Mouse (Mus musculus) cerebellum, adult 9-10 months (tissue): ENCODE data around the gene Tmem267.
A peak's percentile ranks its signal among the peaks of the same experiment; 100 is the strongest.
"Not testable (repeated sequence)": the region's sequence is repeated elsewhere in the genome, so short reads cannot be mapped to it uniquely, and the experiment has no call there.

Experiments used
- DNase-seq: peaks from one replicate; pipeline ENCODE4 v3.0.0; 2022

Gene Tmem267

GRCm38 (mm10) chr13:119487880-119488580 is at the start of gene Tmem267, which contains the start of gene 3110070M22Rik:
Gene Tmem267 (plus strand): TSS chr13:119488039.
Gene 3110070M22Rik (minus strand): TSS chr13:119488383.
- DNase-seq = peak; percentile 82

GRCm38 (mm10) chr13:119442244-119442643 is 45.6 kb upstream of the Tmem267 start:
- no peak for DNase-seq

DNA sequence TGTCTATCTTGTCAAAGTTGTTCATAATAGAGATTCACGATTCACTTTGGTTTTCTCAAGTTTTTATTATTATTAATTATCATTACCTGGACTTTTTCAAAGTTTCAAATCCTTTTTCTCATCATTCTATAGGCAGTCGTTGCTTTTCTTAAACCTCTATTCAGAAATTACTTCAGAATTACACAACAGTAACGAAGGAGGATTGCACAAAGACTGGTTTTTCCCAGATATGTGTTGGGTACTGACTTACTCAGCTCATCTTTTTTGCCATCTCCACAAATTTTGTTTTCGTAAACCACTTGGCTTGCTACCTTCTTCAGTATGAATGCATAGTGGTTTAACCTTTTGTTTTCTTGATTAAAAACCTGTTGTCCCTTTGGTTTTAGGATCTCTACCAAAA is 34.3 kb upstream of the Tmem267 start:
- DNase-seq = no peak

GRCm38 (mm10) chr13:119455082-119455481 is 32.8 kb upstream of the Tmem267 start:
- DNase-seq = no peak

- DNase-seq = no peak
Measured at GRCm38 (mm10) chr13:119456342-119456741, 31.5 kb upstream of the Tmem267 start.

DNA sequence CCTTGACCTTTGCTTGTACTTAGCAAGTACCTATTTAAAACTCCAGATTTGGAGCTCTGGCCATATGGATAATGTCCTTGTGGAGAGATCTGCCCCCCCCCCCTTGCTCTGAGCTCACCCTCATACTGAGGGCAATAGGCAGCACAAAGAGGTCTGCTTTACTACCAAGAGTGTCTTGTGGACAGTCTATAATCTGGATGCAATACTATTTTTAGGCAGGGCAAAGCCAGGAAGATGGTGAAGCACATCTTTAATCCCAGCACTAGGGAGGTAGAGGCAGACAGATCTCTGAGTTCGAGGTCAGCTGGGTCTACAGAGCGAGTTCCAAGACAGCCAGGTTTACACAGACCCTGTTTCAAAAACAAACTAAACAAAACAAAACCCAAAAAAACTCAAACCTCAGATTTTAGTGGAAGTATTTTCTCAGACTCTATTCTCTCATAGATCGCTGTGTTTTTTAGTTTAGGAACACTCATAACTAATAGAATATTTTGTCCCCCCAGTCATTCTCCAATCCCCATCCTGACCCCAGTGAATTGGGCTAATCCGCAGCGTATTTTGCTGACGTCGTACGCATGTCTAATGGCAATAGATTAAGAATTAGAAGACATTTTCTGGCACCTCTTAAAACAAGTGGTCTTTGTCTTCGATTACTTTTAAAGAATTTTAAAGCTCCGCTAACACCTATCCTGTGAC is 25.8 kb upstream of the Tmem267 start:
- DNase-seq = peak; percentile 36

GRCm38 (mm10) chr13:119462596-119463560 is 25.0 kb upstream of the Tmem267 start, which contains the start of gene 4833420G17Rik:
Gene 4833420G17Rik (plus strand): TSS chr13:119462768.
- DNase-seq = peak; percentile 87

DNA sequence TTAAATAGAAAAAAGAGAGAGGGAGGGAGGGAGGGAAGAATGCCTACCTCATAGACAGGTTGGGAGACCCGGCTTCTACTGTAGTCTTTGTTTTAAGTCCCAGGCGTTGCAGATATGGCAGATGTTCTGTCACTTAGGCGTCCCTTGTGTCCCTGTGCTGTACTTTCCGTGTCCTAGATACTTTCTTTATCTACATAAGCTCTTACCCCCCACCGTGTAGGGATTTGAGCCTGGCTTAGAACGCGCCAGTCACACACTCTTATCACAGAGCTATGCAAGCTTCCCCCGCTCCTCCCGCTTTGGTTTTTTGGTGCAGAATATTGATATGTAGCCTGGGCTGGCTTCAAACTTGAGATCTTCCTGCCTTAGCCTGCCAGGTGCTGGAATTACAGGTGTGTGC is 11.2 kb upstream of the Tmem267 start:
- DNase-seq = no peak

- DNase-seq = no peak
Measured at GRCm38 (mm10) chr13:119477789-119478188, 10.1 kb upstream of the Tmem267 start.

DNA sequence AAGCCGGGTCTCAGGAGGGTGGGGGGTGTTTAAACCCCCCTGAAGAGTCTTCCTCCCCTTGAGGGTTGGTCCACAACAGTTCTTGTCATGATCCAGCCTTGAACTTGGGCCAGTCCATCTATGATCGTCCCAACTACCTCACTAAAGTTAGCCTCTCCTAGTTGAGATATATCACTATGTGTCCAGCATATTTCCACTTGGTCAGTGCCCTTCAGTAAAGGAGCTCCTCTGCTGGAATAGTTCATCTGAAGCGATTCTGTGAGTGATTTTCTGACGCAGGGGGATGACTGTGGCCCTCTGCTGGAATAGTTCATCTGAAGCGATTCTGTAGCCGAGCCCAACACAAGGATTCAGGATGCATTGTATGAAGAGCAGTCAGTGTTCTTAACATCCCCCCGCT is 485 bp upstream of the Tmem267 start:
- peak; percentile 50 for DNase-seq

- DNase-seq = not testable (repeated sequence)
Measured at GRCm38 (mm10) chr13:119492083-119492482, 4.2 kb downstream of the Tmem267 start.

GRCm38 (mm10) chr13:119494938-119495337 is 7.1 kb downstream of the Tmem267 start:
- DNase-seq = not testable (repeated sequence)

- DNase-seq = not testable (repeated sequence)
Measured at GRCm38 (mm10) chr13:119596321-119597211, 108.7 kb downstream of the Tmem267 start.

- not testable (repeated sequence) for DNase-seq
Measured at GRCm38 (mm10) chr13:119598466-119598865, 110.6 kb downstream of the Tmem267 start.

GRCm38 (mm10) chr13:119599066-119599465 is 111.2 kb downstream of the Tmem267 start:
- not testable (repeated sequence) for DNase-seq

DNA sequence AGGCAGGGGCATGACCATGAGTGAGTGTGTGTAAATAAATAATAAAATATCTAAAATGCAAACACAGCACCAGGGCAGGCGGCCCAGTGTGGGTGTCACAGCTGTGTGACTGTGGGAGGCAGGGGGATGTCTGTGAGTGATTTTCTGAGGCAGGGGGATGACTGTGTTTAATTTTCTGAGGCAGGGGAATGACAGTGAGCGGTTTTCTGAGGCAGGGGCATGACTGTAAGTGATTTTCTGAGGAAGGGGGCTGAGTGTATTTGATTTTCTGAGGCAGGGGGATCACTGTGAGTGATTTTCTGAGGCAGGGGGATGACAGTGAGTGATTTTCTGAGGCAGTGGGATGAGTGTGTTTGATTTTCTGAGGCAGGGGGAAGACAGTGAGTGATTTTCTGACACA is 111.7 kb downstream of the Tmem267 start:
- DNase-seq = not testable (repeated sequence)

GRCm38 (mm10) chr13:119600166-119600565 is 112.3 kb downstream of the Tmem267 start:
- DNase-seq = not testable (repeated sequence)

GRCm38 (mm10) chr13:119602688-119603331 is 115.0 kb downstream of the Tmem267 start:
- DNase-seq = not testable (repeated sequence)

GRCm38 (mm10) chr13:119603890-119604289 is 116.1 kb downstream of the Tmem267 start:
- not testable (repeated sequence) for DNase-seq

GRCm38 (mm10) chr13:119604322-119604721 is 116.5 kb downstream of the Tmem267 start:
- DNase-seq = not testable (repeated sequence)

GRCm38 (mm10) chr13:119618841-119619240 is 131.0 kb downstream of the Tmem267 start:
- DNase-seq = no peak
